Mouse (Mus musculus) CD8-positive naive resting alpha-beta T cell, adult 2 months (primary cell): Measurements from ENCODE around the gene Fchsd2.
A peak's percentile ranks its signal among the peaks of the same experiment; 100 is the strongest.

ENCODE experiments used
- DNase-seq, 2 experiments: peaks; one replicate each; pipeline ENCODE4 v3.0.0; 2022; ENCODE audit warnings: low read depth in 2 of 2, low spot score in 2 of 2

Gene Fchsd2

GRCm38 (mm10) chr7:101071020-101071419, 21.6 kb upstream of the Fchsd2 start:
- no peak for DNase-seq

- no peak for DNase-seq
These were observed 20.4 kb upstream of the Fchsd2 start for GRCm38 (mm10) chr7:101072123-101072740.

- no peak for DNase-seq
These were observed 18.4 kb upstream of the Fchsd2 start for GRCm38 (mm10) chr7:101074170-101074767.

- no peak for DNase-seq
These were observed 9.0 kb upstream of the Fchsd2 start for GRCm38 (mm10) chr7:101083562-101084166.

- no peak for DNase-seq
These were observed 7.7 kb upstream of the Fchsd2 start for GRCm38 (mm10) chr7:101084816-101085456.

- DNase-seq, result no peak
These were observed 6.9 kb upstream of the Fchsd2 start for GRCm38 (mm10) chr7:101085779-101086178.

- no peak for DNase-seq
These were observed 4.0 kb upstream of the Fchsd2 start for GRCm38 (mm10) chr7:101088687-101089086.

- DNase-seq, result no peak
These were observed 3.4 kb upstream of the Fchsd2 start for GRCm38 (mm10) chr7:101089242-101089641.

- DNase-seq, result no peak
These were observed 568 bp downstream of the Fchsd2 start for GRCm38 (mm10) chr7:101093231-101093630.

GRCm38 (mm10) chr7:101094746-101095145, 2.1 kb downstream of the Fchsd2 start:
- DNase-seq, result peak; percentile 58 to 65

GRCm38 (mm10) chr7:101095560-101095959, 2.9 kb downstream of the Fchsd2 start:
- no peak for DNase-seq

GRCm38 (mm10) chr7:101096576-101096975, 3.9 kb downstream of the Fchsd2 start:
- no peak for DNase-seq

- no peak for DNase-seq
These were observed 4.4 kb downstream of the Fchsd2 start for GRCm38 (mm10) chr7:101097084-101097483.

GRCm38 (mm10) chr7:101099981-101100380, 7.3 kb downstream of the Fchsd2 start:
- no peak for DNase-seq

GRCm38 (mm10) chr7:101101156-101101691, 8.6 kb downstream of the Fchsd2 start:
- no peak for DNase-seq

- DNase-seq, result no peak
These were observed 14.0 kb downstream of the Fchsd2 start for GRCm38 (mm10) chr7:101106666-101107065.

GRCm38 (mm10) chr7:101107073-101107810, 14.6 kb downstream of the Fchsd2 start:
- no peak for DNase-seq

GRCm38 (mm10) chr7:101107968-101108652, 15.4 kb downstream of the Fchsd2 start:
- DNase-seq, result peak; percentile 96 to 98

GRCm38 (mm10) chr7:101108653-101109005, 16.0 kb downstream of the Fchsd2 start:
- peak in 1 of 2 experiments; percentile 48 for DNase-seq

- DNase-seq, result no peak
These were observed 16.6 kb downstream of the Fchsd2 start for GRCm38 (mm10) chr7:101109006-101109855.
